Mouse (Mus musculus) effector memory CD4-positive, alpha-beta T cell, adult 5 months (primary cell): ENCODE measurements around the gene Vmn2r63. TPM values are rescaled to one million over a fixed set of nuclear protein-coding genes. Genes with fewer than 3 reads are reported as not detected.

Experiments
- polyA plus RNA-seq: library from polyadenylated mRNA; unstranded; fragments of 100-300 nt; shearing (Covaris generic); gene quantifications from one replicate; pipeline ENCODE4 v1.2.1, GENCODE M21; 2017

Gene Vmn2r63
- polyA plus RNA-seq: not detected

GRCm38 (mm10) chr7:42933722-42934121 is at the start of gene Vmn2r63:
Vmn2r63 (minus strand) TSS chr7:42933822.

DNA sequence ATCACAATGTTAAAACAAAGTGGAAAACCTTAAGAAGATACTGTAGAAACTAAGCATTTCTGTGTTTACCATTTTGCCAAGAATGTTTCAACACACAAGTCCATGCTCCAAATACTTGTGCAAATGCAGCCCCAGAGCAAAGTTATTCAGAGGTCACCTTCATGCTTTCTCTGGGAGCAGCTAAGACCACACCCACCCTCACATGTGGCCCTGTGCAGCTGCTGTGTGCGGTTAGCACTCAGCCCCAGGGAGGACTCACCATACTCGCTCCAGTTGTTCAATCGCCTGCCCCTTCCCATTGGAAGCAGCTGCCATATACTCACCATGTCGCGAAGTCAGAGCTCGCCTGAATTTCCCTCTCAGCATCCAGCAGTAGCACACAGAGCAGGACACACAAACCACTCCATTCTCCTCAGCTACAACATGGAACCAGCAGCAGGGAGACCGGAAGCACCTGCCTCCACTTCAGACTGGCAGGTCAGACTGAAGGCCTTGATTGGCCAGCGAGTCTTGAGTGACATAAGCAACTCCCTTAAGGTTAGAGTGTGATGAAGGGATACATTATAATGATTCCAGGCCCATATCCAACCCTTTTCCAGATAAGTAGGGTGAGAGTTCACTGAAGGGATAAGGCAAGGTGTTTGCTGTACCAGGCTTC is 66.7 kb downstream of the Vmn2r63 start, which contains the start of gene Gm2381:
TSS of gene Gm2381 (minus strand) at position 434 of the 658 bp plus-strand sequence.

Other genes with a start within 250 kb of the Vmn2r63 start
- gene Zfp975, start 241.1 kb downstream of the Vmn2r63 start, polyA plus RNA-seq: 1.7 TPM
- gene Gm17067, start 206.8 kb downstream of the Vmn2r63 start, polyA plus RNA-seq: 0.11 TPM
- gene Vmn2r62, start 140.3 kb downstream of the Vmn2r63 start, polyA plus RNA-seq: not detected
- gene Gm2381, start 66.6 kb downstream of the Vmn2r63 start, polyA plus RNA-seq: not detected
- not detected for gene Gm9268, start 84.9 kb upstream of the Vmn2r63 start, polyA plus RNA-seq
- not detected for gene Zfp936, start 180.4 kb upstream of the Vmn2r63 start, polyA plus RNA-seq